Mouse (Mus musculus): ENCODE measurements around the gene Ophn1. TPM values are rescaled to one million over a fixed set of nuclear protein-coding genes. Genes with fewer than 3 reads are reported as not detected.
A peak's percentile ranks its signal among the peaks of the same experiment; 100 is the strongest.

The Ophn1 gene
- polyA plus RNA-seq, 1 experiment from 2014 or later = 16.8 TPM

DNA sequence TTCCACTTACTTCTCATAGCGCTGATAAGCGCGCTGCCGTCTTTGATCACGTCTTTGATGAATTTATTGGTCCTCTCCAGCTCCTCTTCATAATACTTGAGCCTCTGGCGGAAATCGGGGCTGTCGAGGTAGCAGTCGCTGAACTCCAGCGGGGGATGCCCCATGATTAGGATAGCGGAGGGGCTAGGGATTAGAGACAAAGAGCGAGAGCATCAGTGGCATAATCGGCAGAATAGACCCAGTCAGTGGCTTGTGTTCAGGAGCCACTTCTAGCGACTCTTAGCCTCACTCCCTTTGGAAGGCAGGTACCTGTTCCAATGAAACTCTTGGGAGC, 786 bp downstream of the Ophn1 start:
- peak overlapping the region; percentile 44 for H3K4me3 ChIP-seq (ENCODE audit: low read depth, low read length)
- ATAC-seq (ENCODE audit: insufficient number of reproducible peaks, insufficient read depth, low FRiP score, low read depth) = no peak; the same call in 1 of the 2 replicates
- peak overlapping the region; percentile 67; the same call in 1 of the 2 replicates for H3K27ac ChIP-seq (ENCODE audit: low read length)
- 0 out of 2 replicates have a peak, but pooled peaks cover 3% of the 10 kb centered on the region for H3K27me3 ChIP-seq (ENCODE audit: control insufficient read depth, insufficient read depth, low read length)
- H3K36me3 ChIP-seq (ENCODE audit: control insufficient read depth, insufficient read depth, low read length) = no peaks in the 10 kb centered on the region
- peak overlapping the region; percentile 28 for H3K9ac ChIP-seq (replicated peaks; ENCODE audit: low read depth, low read length)
- 17% methylated on average over 14 of the region's 14 CpGs for WGBS
- peak overlapping the region; percentile 47 for H3K4me2 ChIP-seq (replicated peaks; ENCODE audit: low read depth, low read length)
- H3K9me3 ChIP-seq (ENCODE audit: control insufficient read depth, low read depth, low read length) = no peaks in the 10 kb centered on the region
- no peaks in the 10 kb centered on the region for H3K4me1 ChIP-seq (ENCODE audit: control insufficient read depth, insufficient read depth, low read length)

DNA sequence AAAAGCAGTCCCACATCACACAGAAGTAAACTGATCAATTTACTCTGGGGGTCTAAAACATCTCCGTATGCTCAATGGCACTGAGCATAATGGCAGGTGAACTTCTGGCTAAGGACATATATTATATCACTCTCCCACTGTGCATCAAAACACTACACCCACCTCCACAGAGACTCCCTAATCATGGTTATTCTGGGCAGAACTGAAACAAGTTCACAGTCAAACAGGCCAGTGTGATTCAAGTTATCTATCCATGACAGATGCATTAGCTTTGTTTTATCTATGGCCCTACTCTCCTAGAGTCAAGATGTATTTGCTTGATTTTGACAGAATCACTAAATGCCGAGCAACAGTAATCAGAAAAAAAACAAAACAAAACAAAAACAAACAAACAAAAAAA, 8.8 kb downstream of the Ophn1 start:
- WGBS = 86% methylated on average over 2 of the region's 2 CpGs
- H3K4me3 ChIP-seq (ENCODE audit: low read depth, low read length) = no peak overlapping the region

DNA sequence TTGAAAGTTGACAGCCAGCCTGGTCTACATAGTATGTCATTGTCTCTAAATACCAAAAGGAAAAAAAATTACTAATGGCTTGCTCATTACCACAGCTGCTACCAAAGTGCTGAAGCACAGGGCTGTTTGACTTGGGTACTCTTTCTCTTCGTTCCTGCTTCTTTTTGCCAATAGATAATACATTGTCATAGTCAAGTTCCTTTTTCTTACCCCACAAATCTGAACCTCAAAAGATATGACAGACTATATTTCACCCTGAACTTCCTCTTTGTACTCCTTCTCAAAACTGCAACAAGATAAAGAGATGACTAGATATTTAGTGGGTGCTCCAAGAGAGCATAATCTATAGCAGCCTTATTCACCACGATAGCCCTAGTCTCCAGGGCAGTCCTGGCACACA, 9.7 kb downstream of the Ophn1 start:
- no peak overlapping the region for H3K27ac ChIP-seq (ENCODE audit: low read length)
- no peak overlapping the region for H3K4me3 ChIP-seq (ENCODE audit: low read depth, low read length)
- no peak overlapping the region for H3K4me2 ChIP-seq (replicated peaks; ENCODE audit: low read depth, low read length)
- no peaks in the 10 kb centered on the region for H3K27me3 ChIP-seq (ENCODE audit: control insufficient read depth, insufficient read depth, low read length)
- no peaks in the 10 kb centered on the region for H3K4me1 ChIP-seq (ENCODE audit: control insufficient read depth, insufficient read depth, low read length)
- no peaks in the 10 kb centered on the region for H3K36me3 ChIP-seq (ENCODE audit: control insufficient read depth, insufficient read depth, low read length)
- H3K9ac ChIP-seq (replicated peaks; ENCODE audit: low read depth, low read length) = no peak overlapping the region
- no peak for ATAC-seq (ENCODE audit: insufficient number of reproducible peaks, insufficient read depth, low FRiP score, low read depth)
- 89% methylated on average over 2 of the region's 2 CpGs for WGBS
- H3K9me3 ChIP-seq (ENCODE audit: control insufficient read depth, low read depth, low read length) = no peaks in the 10 kb centered on the region

More for the DNA sequence above, 8.8 kb downstream of the Ophn1 start:
- Histone ChIP-seq H3K27me3 (ENCODE audit: control insufficient read depth, insufficient read depth, low read length) (no peaks in the 10 kb centered on the region), H3K9me3 (ENCODE audit: control insufficient read depth, low read depth, low read length) (no peaks in the 10 kb centered on the region), H3K4me1 (ENCODE audit: control insufficient read depth, insufficient read depth, low read length) (no peaks in the 10 kb centered on the region), H3K36me3 (ENCODE audit: control insufficient read depth, insufficient read depth, low read length) (no peaks in the 10 kb centered on the region), H3K4me2 (replicated peaks; ENCODE audit: low read depth, low read length) (no peak overlapping the region), H3K27ac (ENCODE audit: low read length) (no peak overlapping the region), H3K9ac (replicated peaks; ENCODE audit: low read depth, low read length) (no peak overlapping the region)
- no peak for ATAC-seq (ENCODE audit: insufficient number of reproducible peaks, insufficient read depth, low FRiP score, low read depth)

DNA sequence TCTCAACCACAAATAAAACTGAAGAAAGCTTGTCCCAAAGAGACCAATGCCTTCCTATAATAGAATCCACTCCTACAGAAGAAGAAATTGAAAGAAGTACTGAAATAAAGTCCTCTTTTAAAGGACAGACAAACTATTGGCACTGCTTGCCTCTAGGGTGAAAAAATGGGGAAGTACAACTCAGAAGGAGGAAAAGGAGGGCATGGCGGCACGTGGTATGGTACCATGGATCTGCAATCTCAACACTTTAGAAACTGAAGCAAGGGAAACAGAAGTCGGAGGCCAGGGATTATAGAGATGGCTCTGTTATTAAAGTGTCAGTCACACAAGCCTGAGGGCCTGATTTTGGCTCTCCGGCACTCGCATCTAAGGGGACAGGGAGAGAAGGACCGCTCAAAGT, 10.5 kb downstream of the Ophn1 start:
- Histone ChIP-seq H3K9ac (replicated peaks; ENCODE audit: low read depth, low read length) (no peak overlapping the region), H3K4me1 (ENCODE audit: control insufficient read depth, insufficient read depth, low read length) (no peaks in the 10 kb centered on the region), H3K27me3 (ENCODE audit: control insufficient read depth, insufficient read depth, low read length) (no peaks in the 10 kb centered on the region), H3K4me3 (ENCODE audit: low read depth, low read length) (no peak overlapping the region), H3K4me2 (replicated peaks; ENCODE audit: low read depth, low read length) (no peak overlapping the region), H3K27ac (ENCODE audit: low read length) (no peak overlapping the region), H3K9me3 (ENCODE audit: control insufficient read depth, low read depth, low read length) (no peaks in the 10 kb centered on the region), H3K36me3 (ENCODE audit: control insufficient read depth, insufficient read depth, low read length) (no peaks in the 10 kb centered on the region)
- WGBS = 92% methylated on average over 6 of the region's 6 CpGs
- ATAC-seq (ENCODE audit: insufficient number of reproducible peaks, insufficient read depth, low FRiP score, low read depth) = no peak

DNA sequence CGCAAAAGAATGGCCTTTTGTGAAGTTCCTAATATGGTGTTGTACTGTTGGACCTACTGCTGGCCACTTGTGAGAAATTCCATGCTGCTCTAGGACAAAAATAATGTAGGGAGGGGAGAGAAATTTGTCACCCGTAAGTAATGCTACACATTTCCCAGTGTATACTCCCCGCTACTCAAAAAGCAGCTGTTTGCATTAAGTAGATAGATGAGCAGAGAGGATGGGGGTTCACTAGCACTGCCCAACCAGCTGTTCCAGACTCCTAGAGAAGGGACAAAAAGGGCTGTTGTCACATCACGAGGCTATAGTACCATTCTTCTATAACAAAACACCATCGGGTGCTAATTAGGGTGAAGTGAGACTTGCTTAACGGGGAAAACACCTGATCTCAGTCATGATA, 15.7 kb downstream of the Ophn1 start:
- WGBS = 72% methylated on average over 6 of the region's 6 CpGs
- H3K9me3 ChIP-seq (ENCODE audit: control insufficient read depth, low read depth, low read length) = no peaks in the 10 kb centered on the region
- H3K4me1 ChIP-seq (ENCODE audit: control insufficient read depth, insufficient read depth, low read length) = no peaks in the 10 kb centered on the region
- H3K36me3 ChIP-seq (ENCODE audit: control insufficient read depth, insufficient read depth, low read length) = no peaks in the 10 kb centered on the region
- no peaks in the 10 kb centered on the region for H3K27me3 ChIP-seq (ENCODE audit: control insufficient read depth, insufficient read depth, low read length)
- no peak for ATAC-seq (ENCODE audit: insufficient number of reproducible peaks, insufficient read depth, low FRiP score, low read depth)
- H3K27ac ChIP-seq (ENCODE audit: low read length) = no peak overlapping the region
- H3K4me3 ChIP-seq (ENCODE audit: low read depth, low read length) = no peak overlapping the region
- H3K4me2 ChIP-seq (replicated peaks; ENCODE audit: low read depth, low read length) = no peak overlapping the region
- no peak overlapping the region for H3K9ac ChIP-seq (replicated peaks; ENCODE audit: low read depth, low read length)

DNA sequence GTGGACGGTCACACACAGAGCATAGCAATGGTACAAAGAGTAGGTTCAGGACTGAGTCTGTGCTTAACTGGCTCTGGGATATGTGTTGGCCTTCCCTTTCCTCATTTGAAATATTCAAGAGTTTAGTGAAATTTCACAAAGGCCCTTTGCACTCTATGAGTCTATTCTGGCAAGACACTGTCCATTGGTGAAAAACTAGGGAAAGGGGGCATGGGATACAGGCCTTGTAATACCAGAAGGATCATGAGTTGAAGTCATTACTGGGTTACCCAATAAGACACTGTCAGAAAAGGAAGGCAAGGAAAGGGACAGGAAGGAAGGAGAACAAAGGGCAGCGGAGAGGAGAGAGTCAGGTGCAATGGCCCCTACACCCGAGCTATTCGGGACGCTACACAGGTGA, 16.7 kb downstream of the Ophn1 start:
- Histone ChIP-seq H3K9me3 (ENCODE audit: control insufficient read depth, low read depth, low read length) (no peaks in the 10 kb centered on the region), H3K27me3 (ENCODE audit: control insufficient read depth, insufficient read depth, low read length) (no peaks in the 10 kb centered on the region), H3K4me2 (replicated peaks; ENCODE audit: low read depth, low read length) (no peak overlapping the region), H3K4me3 (ENCODE audit: low read depth, low read length) (no peak overlapping the region), H3K27ac (ENCODE audit: low read length) (no peak overlapping the region), H3K36me3 (ENCODE audit: control insufficient read depth, insufficient read depth, low read length) (no peaks in the 10 kb centered on the region), H3K9ac (replicated peaks; ENCODE audit: low read depth, low read length) (no peak overlapping the region), H3K4me1 (ENCODE audit: control insufficient read depth, insufficient read depth, low read length) (no peaks in the 10 kb centered on the region)
- WGBS = 83% methylated on average over 5 of the region's 5 CpGs
- ATAC-seq (ENCODE audit: insufficient number of reproducible peaks, insufficient read depth, low FRiP score, low read depth) = no peak

DNA sequence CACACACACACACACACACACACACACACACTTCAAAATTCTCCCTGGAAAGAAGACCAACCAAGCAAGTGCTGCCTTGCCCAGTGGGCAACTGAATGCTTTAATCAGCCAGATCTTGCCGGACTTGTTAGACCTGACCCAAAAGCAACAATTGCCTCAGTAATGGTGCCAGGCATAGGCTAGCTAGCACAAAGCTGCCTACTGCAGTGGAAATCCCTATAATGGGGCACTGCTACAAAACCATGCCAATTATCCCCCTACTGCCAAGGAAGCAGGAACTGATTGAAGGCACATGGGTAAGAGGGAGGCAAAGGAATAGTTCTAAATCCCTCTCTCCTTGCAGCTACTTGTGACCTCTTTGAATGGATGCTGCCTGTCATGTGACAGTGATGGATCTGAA, 18.8 kb downstream of the Ophn1 start:
- 67% methylated on average over 1 of the region's 1 CpGs for WGBS
- Histone ChIP-seq H3K27ac (ENCODE audit: low read length) (no peak overlapping the region), H3K4me2 (replicated peaks; ENCODE audit: low read depth, low read length) (no peak overlapping the region), H3K27me3 (ENCODE audit: control insufficient read depth, insufficient read depth, low read length) (no peaks in the 10 kb centered on the region), H3K4me3 (ENCODE audit: low read depth, low read length) (no peak overlapping the region), H3K9me3 (ENCODE audit: control insufficient read depth, low read depth, low read length) (no peaks in the 10 kb centered on the region), H3K9ac (replicated peaks; ENCODE audit: low read depth, low read length) (no peak overlapping the region), H3K36me3 (ENCODE audit: control insufficient read depth, insufficient read depth, low read length) (no peaks in the 10 kb centered on the region), H3K4me1 (ENCODE audit: control insufficient read depth, insufficient read depth, low read length) (no peaks in the 10 kb centered on the region)
- ATAC-seq (ENCODE audit: insufficient number of reproducible peaks, insufficient read depth, low FRiP score, low read depth) = no peak

DNA sequence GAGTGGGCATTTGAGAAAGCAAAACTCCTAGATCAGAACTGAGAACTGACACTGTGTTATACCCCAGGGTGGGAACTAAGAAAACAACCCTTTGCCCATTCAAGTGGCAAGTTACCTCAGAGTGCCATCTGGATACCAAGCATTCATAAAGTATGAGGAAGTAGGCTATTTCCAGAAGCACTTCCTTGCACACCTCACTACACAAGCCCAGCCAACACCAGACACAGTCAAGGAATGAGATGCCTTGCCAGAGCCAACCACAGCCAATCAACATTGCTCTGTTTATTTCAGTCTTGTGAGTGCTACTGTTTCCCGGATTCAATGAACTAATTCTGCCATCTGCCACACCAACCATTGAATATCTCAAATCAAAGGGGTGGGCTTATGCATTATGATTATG, 20.3 kb downstream of the Ophn1 start:
- Histone ChIP-seq H3K4me1 (ENCODE audit: control insufficient read depth, insufficient read depth, low read length) (no peaks in the 10 kb centered on the region), H3K4me2 (replicated peaks; ENCODE audit: low read depth, low read length) (no peak overlapping the region), H3K9me3 (ENCODE audit: control insufficient read depth, low read depth, low read length) (no peaks in the 10 kb centered on the region), H3K36me3 (ENCODE audit: control insufficient read depth, insufficient read depth, low read length) (no peaks in the 10 kb centered on the region), H3K4me3 (ENCODE audit: low read depth, low read length) (no peak overlapping the region), H3K27ac (ENCODE audit: low read length) (no peak overlapping the region), H3K9ac (replicated peaks; ENCODE audit: low read depth, low read length) (no peak overlapping the region), H3K27me3 (ENCODE audit: control insufficient read depth, insufficient read depth, low read length) (no peaks in the 10 kb centered on the region)
- 90% methylated on average over 1 of the region's 1 CpGs for WGBS
- ATAC-seq (ENCODE audit: insufficient number of reproducible peaks, insufficient read depth, low FRiP score, low read depth) = no peak

DNA sequence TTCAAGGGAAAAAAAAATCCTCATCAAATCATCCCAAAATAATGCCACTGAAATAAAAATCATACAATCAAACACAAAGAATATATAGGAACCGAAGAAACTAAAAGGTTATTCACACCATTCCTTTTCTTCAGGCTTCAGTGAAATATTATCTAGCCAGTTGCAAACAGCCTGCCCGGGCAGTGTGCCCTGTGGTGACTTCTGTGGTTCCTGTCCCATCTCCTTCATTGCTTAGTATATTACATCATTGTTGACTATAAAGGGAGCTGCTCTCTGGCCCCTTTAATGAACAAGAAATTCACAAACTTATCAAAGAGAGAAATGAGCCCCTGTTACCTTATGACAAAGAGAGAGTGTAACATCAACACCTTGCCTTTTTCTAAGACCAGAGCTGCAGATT, 21.1 kb downstream of the Ophn1 start:
- no peaks in the 10 kb centered on the region for H3K9me3 ChIP-seq (ENCODE audit: control insufficient read depth, low read depth, low read length)
- H3K4me3 ChIP-seq (ENCODE audit: low read depth, low read length) = no peak overlapping the region
- H3K36me3 ChIP-seq (ENCODE audit: control insufficient read depth, insufficient read depth, low read length) = no peaks in the 10 kb centered on the region
- no peak overlapping the region for H3K27ac ChIP-seq (ENCODE audit: low read length)
- H3K9ac ChIP-seq (replicated peaks; ENCODE audit: low read depth, low read length) = no peak overlapping the region
- H3K4me1 ChIP-seq (ENCODE audit: control insufficient read depth, insufficient read depth, low read length) = no peaks in the 10 kb centered on the region
- no peaks in the 10 kb centered on the region for H3K27me3 ChIP-seq (ENCODE audit: control insufficient read depth, insufficient read depth, low read length)
- WGBS = 73% methylated on average over 2 of the region's 2 CpGs
- H3K4me2 ChIP-seq (replicated peaks; ENCODE audit: low read depth, low read length) = no peak overlapping the region
- ATAC-seq (ENCODE audit: insufficient number of reproducible peaks, insufficient read depth, low FRiP score, low read depth) = no peak
